Comparison of ENCODE assay signal across 20 mouse cellular contexts in genomic region chr5:86094754-86095153, GRCm38 (mm10). TPM values are rescaled to one million over a fixed set of nuclear protein-coding genes. Genes with fewer than 3 reads are reported as not detected.
A peak's percentile ranks its signal among the peaks of the same experiment; 100 is the strongest.
DNase-seq lines count a peak whose midpoint lies in the region; ATAC-seq and TF ChIP-seq lines count a peak whose summit lies in the region.
"Had no signal": no experiment of that assay in that cellular context is flagged by ENCODE, and none has a peak within 500 bp of the region (broad histone marks: within the 10 kb centered on the region; RNA-seq: fewer than 3 reads in every experiment).

No protein-coding gene starts in this region.

- DNase-seq in liver, embryonic 13.5 days = no peak
- DNase-seq in G1E (ENCODE audit: low spot score) = peak; percentile 9
- DNase-seq in MEL (ENCODE audit: low read depth, low spot score) = no peak
- DNase-seq: adrenal gland, adult 2 months; adrenal gland, postnatal 10 days; adrenal gland, postnatal 36 days; cerebellum, adult 11-12 months; cerebellum, adult 2 months; cerebellum, adult 9-10 months; cerebellum, postnatal 10 days; cerebellum, postnatal 25 days; forebrain, postnatal 0 days had no signal

- TF ChIP-seq CTCF in G1E (IDR thresholded peaks at IDR 0.05; ENCODE audit: low read depth, low read length) (no peak), MEL (IDR thresholded peaks at IDR 0.05 in 2 of 3, conservative IDR thresholded peaks at IDR 0.05 in 1 of 3; ENCODE audit: control insufficient read depth in 1 of 3, insufficient read depth in 1 of 3, low read depth in 2 of 3, low read length in 3 of 3, poor library complexity in 1 of 3, severe bottlenecking in 1 of 3) (no peak)

- no peaks in the 10 kb centered on the region for H3K9me3 ChIP-seq in liver, embryonic 13.5 days (replicated peaks)
- no peaks in the 10 kb centered on the region for H3K9me3 ChIP-seq in liver, embryonic 12.5 days (replicated peaks)
- H3K9me3 ChIP-seq in G1E (replicated peaks) (no peaks in the 10 kb centered on the region), MEL (replicated peaks; ENCODE audit: insufficient read depth, low read length) (no peaks in the 10 kb centered on the region)
- H3K9me3 ChIP-seq in hindbrain, embryonic 16.5 days (ENCODE audit: control insufficient read depth, low read length) = no peaks in the 10 kb centered on the region
- H3K9me3 ChIP-seq in intestine, embryonic 16.5 days (ENCODE audit: control insufficient read depth, low read length) = no peaks in the 10 kb centered on the region
- H3K9me3 ChIP-seq: embryonic facial prominence, embryonic 10.5 days; embryonic facial prominence, embryonic 12.5 days; forebrain, embryonic 13.5 days; forebrain, embryonic 15.5 days had no signal

- no peak overlapping the region for H3K9ac ChIP-seq in liver, embryonic 13.5 days
- H3K9ac ChIP-seq in liver, embryonic 12.5 days = no peak overlapping the region
- H3K9ac ChIP-seq in MEL (ENCODE audit: control insufficient read depth, low read depth, low read length, poor library complexity, severe bottlenecking) = no peak overlapping the region
- H3K9ac ChIP-seq in hindbrain, embryonic 16.5 days (ENCODE audit: low read depth, low read length) = no peak overlapping the region
- H3K9ac ChIP-seq in intestine, embryonic 16.5 days (ENCODE audit: low read depth, low read length) = no peak overlapping the region
- H3K9ac ChIP-seq: embryonic facial prominence, embryonic 12.5 days; forebrain, embryonic 13.5 days; forebrain, embryonic 15.5 days; forebrain, postnatal 0 days had no signal

- H3K27ac ChIP-seq in liver, embryonic 13.5 days = no peak overlapping the region
- H3K27ac ChIP-seq in liver, embryonic 12.5 days = no peak overlapping the region
- H3K27ac ChIP-seq in MEL (ENCODE audit: control insufficient read depth, low read depth, low read length) = no peak overlapping the region
- H3K27ac ChIP-seq in hindbrain, embryonic 16.5 days (ENCODE audit: low read depth, low read length) = no peak overlapping the region
- no peak overlapping the region for H3K27ac ChIP-seq in intestine, embryonic 16.5 days (ENCODE audit: low read length)
- H3K27ac ChIP-seq: embryonic facial prominence, embryonic 10.5 days; embryonic facial prominence, embryonic 12.5 days; forebrain, embryonic 13.5 days; forebrain, embryonic 15.5 days had no signal

- H3K27me3 ChIP-seq in liver, embryonic 13.5 days = no peaks in the 10 kb centered on the region
- H3K27me3 ChIP-seq in liver, embryonic 12.5 days (replicated peaks) = no peaks in the 10 kb centered on the region
- H3K27me3 ChIP-seq in G1E (ENCODE audit: insufficient read depth, low read length) (no peaks in the 10 kb centered on the region; the same call in 1 of the 2 replicates), MEL (ENCODE audit: control insufficient read depth in 1 of 2, insufficient read depth in 2 of 2, low read length in 2 of 2) (no peaks in the 10 kb centered on the region)
- no peaks in the 10 kb centered on the region for H3K27me3 ChIP-seq in hindbrain, embryonic 16.5 days (replicated peaks; ENCODE audit: control insufficient read depth, insufficient read depth, low read length)
- no peaks in the 10 kb centered on the region for H3K27me3 ChIP-seq in intestine, embryonic 16.5 days (replicated peaks; ENCODE audit: control insufficient read depth, insufficient read depth, low read length)
- H3K27me3 ChIP-seq: embryonic facial prominence, embryonic 12.5 days; forebrain, embryonic 13.5 days; forebrain, embryonic 15.5 days had no signal

- TF ChIP-seq RAD21 in MEL (IDR thresholded peaks at IDR 0.05; ENCODE audit: low read depth, low read length) = no peak

- no peak overlapping the region for H3K4me2 ChIP-seq in liver, embryonic 13.5 days
- no peak overlapping the region for H3K4me2 ChIP-seq in liver, embryonic 12.5 days
- H3K4me2 ChIP-seq in hindbrain, embryonic 16.5 days (ENCODE audit: low read length) = no peak overlapping the region
- H3K4me2 ChIP-seq in intestine, embryonic 16.5 days (ENCODE audit: low read depth, low read length) = no peak overlapping the region
- H3K4me2 ChIP-seq: embryonic facial prominence, embryonic 12.5 days; forebrain, embryonic 13.5 days; forebrain, embryonic 15.5 days had no signal

- H3K79me2 ChIP-seq in MEL (ENCODE audit: control insufficient read depth, insufficient read depth, low read length, poor library complexity) = no peaks in the 10 kb centered on the region

- TF ChIP-seq EP300 in MEL (IDR thresholded peaks at IDR 0.05; ENCODE audit: low read depth in 1 of 2, low read length in 2 of 2) = peak; percentile 51 to 61; a peak in 2 of 4 replicates

- no peaks in the 10 kb centered on the region; the same call in 1 of the 2 replicates for H3K4me1 ChIP-seq in liver, embryonic 13.5 days (replicated peaks)
- H3K4me1 ChIP-seq in liver, embryonic 12.5 days = peaks cover 3% of the 10 kb centered on the region; the same call in 1 of the 2 replicates
- H3K4me1 ChIP-seq in G1E (ENCODE audit: insufficient read depth, low read depth, low read length) = peaks cover 24% of the 10 kb centered on the region
- peaks cover 0 to 7% of the 10 kb centered on the region in 2 experiments; a peak in 2 of 4 replicates for H3K4me1 ChIP-seq in MEL (ENCODE audit: control insufficient read depth in 1 of 2, insufficient read depth in 2 of 2, low read length in 2 of 2)
- H3K4me1 ChIP-seq in hindbrain, embryonic 16.5 days (ENCODE audit: control insufficient read depth, insufficient read depth, low read depth, low read length) = no peaks in the 10 kb centered on the region
- H3K4me1 ChIP-seq in intestine, embryonic 16.5 days (ENCODE audit: control insufficient read depth, insufficient read depth, low read length) = no peaks in the 10 kb centered on the region
- H3K4me1 ChIP-seq: embryonic facial prominence, embryonic 10.5 days; embryonic facial prominence, embryonic 12.5 days; forebrain, embryonic 13.5 days; forebrain, embryonic 15.5 days had no signal

- 44% methylated on average over 9 of the region's 9 CpGs for WGBS in liver, embryonic 13.5 days (ENCODE audit: insufficient replicate concordance)
- WGBS in liver, embryonic 12.5 days (ENCODE audit: insufficient replicate concordance) = 43% methylated on average over 9 of the region's 9 CpGs
- 91% methylated on average over 9 of the region's 9 CpGs for WGBS in hindbrain, embryonic 16.5 days
- WGBS in intestine, embryonic 16.5 days = 77% methylated on average over 9 of the region's 9 CpGs

- H3K36me3 ChIP-seq in liver, embryonic 13.5 days = no peaks in the 10 kb centered on the region
- H3K36me3 ChIP-seq in liver, embryonic 12.5 days = no peaks in the 10 kb centered on the region
- no peaks in the 10 kb centered on the region for H3K36me3 ChIP-seq in G1E (replicated peaks)
- peaks cover 0 to 6% of the 10 kb centered on the region in 2 experiments; a peak in 2 of 4 replicates for H3K36me3 ChIP-seq in MEL (ENCODE audit: control insufficient read depth in 1 of 2, insufficient read depth in 2 of 2, low read length in 2 of 2)
- no peaks in the 10 kb centered on the region for H3K36me3 ChIP-seq in hindbrain, embryonic 16.5 days (ENCODE audit: control insufficient read depth, insufficient read depth, low read length)
- no peaks in the 10 kb centered on the region for H3K36me3 ChIP-seq in intestine, embryonic 16.5 days (ENCODE audit: control insufficient read depth, insufficient read depth, low read length)
- H3K36me3 ChIP-seq: embryonic facial prominence, embryonic 10.5 days; embryonic facial prominence, embryonic 12.5 days; forebrain, embryonic 15.5 days had no signal

- no peak overlapping the region for H3K4me3 ChIP-seq in liver, embryonic 13.5 days (replicated peaks)
- H3K4me3 ChIP-seq in liver, embryonic 12.5 days = no peak overlapping the region
- H3K4me3 ChIP-seq in G1E (ENCODE audit: low read depth, low read length) = no peak overlapping the region
- no peak overlapping the region for H3K4me3 ChIP-seq in MEL (ENCODE audit: control insufficient read depth in 1 of 2, insufficient read depth in 1 of 2, low read depth in 2 of 2, low read length in 2 of 2)
- H3K4me3 ChIP-seq in hindbrain, embryonic 16.5 days (ENCODE audit: low read length) = no peak overlapping the region
- no peak overlapping the region for H3K4me3 ChIP-seq in intestine, embryonic 16.5 days (ENCODE audit: low read length)
- H3K4me3 ChIP-seq: embryonic facial prominence, embryonic 10.5 days; embryonic facial prominence, embryonic 12.5 days; forebrain, embryonic 13.5 days; forebrain, embryonic 15.5 days had no signal

- ATAC-seq in liver, embryonic 13.5 days (ENCODE audit: low read depth) = 0 out of 2 replicates have a peak, but pooled peaks have one; percentile 43
- no peak for ATAC-seq in liver, embryonic 12.5 days
- ATAC-seq in G1E (ENCODE audit: extremely low read depth, insufficient number of reproducible peaks, low FRiP score, poor library complexity, severe bottlenecking) = peak; percentile 93
- ATAC-seq in megakaryocyte-erythroid progenitor cell, adult 5-6 weeks (replicated peaks; ENCODE audit: low FRiP score, low TSS enrichment, poor library complexity, severe bottlenecking) = peak; percentile 73
- no peak for ATAC-seq in hindbrain, embryonic 16.5 days
- ATAC-seq in intestine, embryonic 16.5 days = no peak
- ATAC-seq: forebrain, embryonic 13.5 days; forebrain, embryonic 15.5 days; forebrain, postnatal 0 days had no signal

- no peak for TF ChIP-seq POLR2A in MEL (IDR thresholded peaks at IDR 0.05; ENCODE audit: control insufficient read depth in 1 of 2, insufficient read depth in 1 of 2, low read depth in 1 of 2, low read length in 2 of 2, poor library complexity in 1 of 2)

RNA-seq across cellular contexts. Expression of gene Stap1, which starts 23.2 kb away (rescaled TPM):
- polyA plus RNA-seq in liver, embryonic 13.5 days (2015; fragmentation: Nextera tagmentation; extraction: Ambion mirVana) = 2.4 and 2.8 TPM in 2 replicates
- polyA plus RNA-seq in liver, embryonic 12.5 days (2016; fragmentation: Nextera tagmentation; extraction: Ambion mirVana) = 2.5 and 2.6 TPM in 2 replicates
- total RNA-seq in G1E (2014; fragmentation: Nextera tagmentation) = 2.3 and 2.9 TPM in 2 replicates
- 0.87 and 2.9 TPM in 2 replicates for total RNA-seq in G1E (2017)
- 0.03 TPM in 1 of 2 replicates, not detected in the other for polyA plus RNA-seq in G1E (2012)
- total RNA-seq in MEL (2012; rRNA removed) = not detected in 2 replicates
- under 1 TPM in 1 of 2 experiments, not detected in 1; 0.03 TPM for polyA plus RNA-seq in MEL (2012; ENCODE audit: insufficient read depth in 1 of 2, insufficient read length in 2 of 2, low read depth in 1 of 2, low replicate concordance in 2 of 2, missing spikeins in 1 of 2)
- total RNA-seq in megakaryocyte-erythroid progenitor cell, adult 5-6 weeks (2014; fragmentation: Nextera tagmentation) = 12.0 and 15.9 TPM in 2 replicates
- total RNA-seq in megakaryocyte-erythroid progenitor cell, adult 5-6 weeks (2017) = 25.4 and 29.2 TPM in 2 replicates
- 0.34 and 0.42 TPM in 2 replicates for polyA plus RNA-seq in hindbrain, embryonic 16.5 days (2015; fragmentation: Nextera tagmentation; extraction: Ambion mirVana)
- polyA plus RNA-seq in intestine, embryonic 16.5 days (2015; fragmentation: Nextera tagmentation; extraction: Ambion mirVana) = 0.33 and 0.60 TPM in 2 replicates
- polyA plus RNA-seq: adrenal gland, adult 2 months; cerebellum, adult 2 months; embryonic facial prominence, embryonic 10.5 days had no signal

RNA-seq across cellular contexts. Expression of gene Cenpc1, which starts 29.4 kb away (rescaled TPM):
- 16.0 and 19.6 TPM in 2 replicates for polyA plus RNA-seq in liver, embryonic 13.5 days (2015; fragmentation: Nextera tagmentation; extraction: Ambion mirVana)
- polyA plus RNA-seq in liver, embryonic 12.5 days (2016; fragmentation: Nextera tagmentation; extraction: Ambion mirVana) = 21.1 and 21.8 TPM in 2 replicates
- 65.4 and 68.9 TPM in 2 replicates for total RNA-seq in G1E (2014; fragmentation: Nextera tagmentation)
- 43.2 and 46.8 TPM in 2 replicates for total RNA-seq in G1E (2017)
- 3.4 and 11.1 TPM in 2 replicates for polyA plus RNA-seq in G1E (2012)
- total RNA-seq in MEL (2012; rRNA removed) = 9.6 and 11.6 TPM in 2 replicates
- polyA plus RNA-seq in MEL (2012; ENCODE audit: insufficient read depth in 1 of 2, insufficient read length in 2 of 2, low read depth in 1 of 2, low replicate concordance in 2 of 2, missing spikeins in 1 of 2) = 10 to 100 TPM in 1 of 2 experiments, not detected in 1; 12.6 TPM
- total RNA-seq in megakaryocyte-erythroid progenitor cell, adult 5-6 weeks (2014; fragmentation: Nextera tagmentation) = 43.1 and 43.7 TPM in 2 replicates
- total RNA-seq in megakaryocyte-erythroid progenitor cell, adult 5-6 weeks (2017) = 38.9 and 69.7 TPM in 2 replicates
- polyA plus RNA-seq in hindbrain, embryonic 16.5 days (2015; fragmentation: Nextera tagmentation; extraction: Ambion mirVana) = 30.7 and 31.0 TPM in 2 replicates
- 19.9 and 21.6 TPM in 2 replicates for polyA plus RNA-seq in intestine, embryonic 16.5 days (2015; fragmentation: Nextera tagmentation; extraction: Ambion mirVana)

Comparison
In these comparisons a context has a peak if more than half of its experiments do, and no peak if none do; other contexts are left out.
1. ATAC-seq: peak in liver, embryonic 13.5 days (single experiment), G1E (single experiment) and megakaryocyte-erythroid progenitor cell, adult 5-6 weeks (single experiment); none in liver, embryonic 12.5 days (single experiment), hindbrain, embryonic 16.5 days (single experiment) and intestine, embryonic 16.5 days (single experiment).